Mouse (Mus musculus) erythroblast, embryonic 14.5 days (primary cell): ENCODE measurements around the gene Rsph3a.
"Not testable (repeated sequence)": the region's sequence is repeated elsewhere in the genome, so short reads cannot be mapped to it uniquely, and the experiment has no call there.

Source experiments
- GATA1 ChIP-seq: IDR thresholded peaks from 2 replicates; pipeline ENCODE4 v1.6.1; 2012; ENCODE audit warnings: low read length, inconsistent platforms, mixed read lengths
- TAL1 ChIP-seq: IDR thresholded peaks from 3 replicates; pipeline ENCODE4 v1.6.1; 2012; ENCODE audit warnings: low read length, inconsistent platforms, mixed read lengths

GRCm38 (mm10) chr17:7951333-7951732, 5.9 kb downstream of the Rsph3a start:
- TF ChIP-seq GATA1, TAL1: not testable (repeated sequence)
